Mouse (Mus musculus) cerebellum, postnatal 4 days (tissue): ENCODE results near the gene Il6st.
A peak's percentile ranks its signal among the peaks of the same experiment; 100 is the strongest.

Experiments
- DNase-seq, 2 experiments: peaks; one replicate each; pipeline ENCODE4 v3.0.0; 2022; ENCODE audit warnings: low spot score in 2 of 2, mixed read lengths in 1 of 2

The Il6st gene

DNA sequence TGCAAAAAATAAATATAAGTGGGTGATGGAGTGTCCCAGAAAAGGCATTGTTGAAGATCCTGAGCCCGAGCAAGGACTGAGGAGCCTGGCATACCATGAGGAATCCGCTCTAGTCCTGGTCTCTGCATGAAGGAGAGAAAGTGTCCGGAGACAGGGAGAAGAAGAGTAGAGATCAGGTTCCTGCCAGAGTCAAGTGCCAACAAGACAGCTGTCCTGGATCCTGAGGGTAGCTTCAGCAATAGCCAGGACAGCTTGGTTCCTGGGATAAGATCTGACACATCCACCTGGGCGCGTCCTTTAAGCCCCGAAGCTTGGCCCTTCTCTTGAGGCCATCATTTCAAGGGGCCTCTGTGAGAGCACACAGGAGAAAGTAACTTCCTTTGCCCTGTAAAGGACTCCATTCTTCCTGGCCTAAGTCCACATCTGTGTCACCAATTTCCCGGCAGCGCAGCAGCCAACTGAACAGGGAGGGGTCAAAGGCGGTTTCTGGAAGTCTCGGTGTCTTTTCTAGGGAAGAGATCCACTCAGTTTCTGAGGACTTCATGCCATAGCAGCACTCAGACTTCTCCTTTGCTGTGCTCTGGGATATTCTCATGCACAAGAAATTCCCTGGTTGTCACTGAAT lies 59.6 kb downstream of the Il6st start:
- DNase-seq, result no peak

- DNase-seq, result no peak
These were observed 63.3 kb downstream of the Il6st start for GRCm38 (mm10) chr13:112527186-112527585.

- peak; percentile 42 to 75 for DNase-seq
These were observed 66.0 kb downstream of the Il6st start for GRCm38 (mm10) chr13:112529893-112530292.

DNA sequence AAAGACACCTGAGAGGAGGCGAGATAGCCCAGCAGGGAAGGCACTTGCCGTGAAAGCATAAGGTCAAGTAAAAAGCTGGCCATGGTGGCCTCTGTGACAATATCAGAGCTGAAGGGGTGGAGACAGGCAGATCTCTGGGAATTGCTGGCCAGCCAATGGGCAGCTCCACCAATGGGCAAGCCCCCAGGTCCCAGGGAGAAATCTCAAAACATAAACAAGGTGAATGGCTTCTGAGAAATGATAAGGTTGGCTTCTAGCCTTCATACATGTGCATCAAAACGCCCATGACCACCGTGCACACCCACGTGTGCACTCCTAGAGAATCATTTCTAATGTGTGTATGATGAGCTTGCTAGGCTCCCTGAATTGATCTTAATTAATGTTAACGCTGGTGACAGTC lies 68.4 kb downstream of the Il6st start:
- DNase-seq, result no peak

DNA sequence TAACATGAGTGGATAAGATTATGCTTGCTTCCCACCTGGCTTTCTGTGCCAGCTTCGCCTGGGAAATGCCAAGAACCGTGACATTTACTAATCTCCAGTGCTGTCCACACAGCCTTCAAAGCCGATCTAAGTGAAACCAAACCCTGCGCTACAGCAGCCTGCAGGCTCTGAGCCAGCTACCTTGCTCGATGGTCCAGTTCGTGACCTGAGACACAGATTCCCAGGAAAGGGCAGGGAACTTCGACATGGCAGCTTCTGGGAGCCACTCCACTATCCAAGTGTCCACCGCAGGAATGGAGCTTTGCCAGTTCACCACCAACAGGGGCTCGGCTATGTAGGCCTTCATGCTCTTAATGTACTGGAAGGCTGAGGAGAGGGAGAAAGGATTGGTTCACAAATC lies 69.7 kb downstream of the Il6st start:
- no peak for DNase-seq

DNA sequence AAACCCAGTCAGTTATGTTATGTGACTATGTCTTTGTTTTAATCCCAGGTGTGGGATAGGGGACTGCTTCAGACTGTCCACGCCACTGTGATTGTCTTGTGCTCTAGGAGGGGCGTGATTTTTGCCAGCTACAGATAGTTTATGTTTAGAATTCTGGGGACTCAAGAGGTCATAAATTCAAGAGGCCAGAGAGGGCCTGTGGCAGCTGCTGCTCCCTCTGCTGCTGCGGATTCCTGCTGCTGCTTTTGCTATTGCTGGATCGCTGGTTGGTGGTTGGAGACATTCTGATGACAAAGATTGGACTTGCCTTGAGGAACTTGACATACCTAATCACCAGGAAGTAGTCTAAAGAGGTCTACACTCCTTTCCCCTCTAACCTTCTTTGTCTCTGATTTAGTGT lies 72.7 kb downstream of the Il6st start:
- no peak for DNase-seq

DNA sequence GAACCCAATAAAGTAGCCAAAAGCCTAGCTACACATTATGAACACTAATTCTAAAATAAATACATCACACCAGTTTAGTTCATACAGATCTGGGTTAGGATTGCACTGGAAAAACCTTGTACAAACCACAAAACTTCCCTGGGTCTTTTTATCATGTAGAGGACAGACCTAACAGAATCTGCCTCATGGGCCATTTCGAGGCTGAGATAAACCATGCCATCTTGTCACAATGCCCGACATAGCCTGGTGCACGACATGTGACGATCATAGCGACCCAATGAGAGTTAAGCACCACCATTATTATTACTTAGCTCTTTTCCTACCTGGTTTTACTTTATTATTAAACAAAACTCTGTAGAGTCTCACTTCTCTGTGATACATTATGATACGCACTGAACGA lies 73.2 kb downstream of the Il6st start:
- DNase-seq, result no peak

DNA sequence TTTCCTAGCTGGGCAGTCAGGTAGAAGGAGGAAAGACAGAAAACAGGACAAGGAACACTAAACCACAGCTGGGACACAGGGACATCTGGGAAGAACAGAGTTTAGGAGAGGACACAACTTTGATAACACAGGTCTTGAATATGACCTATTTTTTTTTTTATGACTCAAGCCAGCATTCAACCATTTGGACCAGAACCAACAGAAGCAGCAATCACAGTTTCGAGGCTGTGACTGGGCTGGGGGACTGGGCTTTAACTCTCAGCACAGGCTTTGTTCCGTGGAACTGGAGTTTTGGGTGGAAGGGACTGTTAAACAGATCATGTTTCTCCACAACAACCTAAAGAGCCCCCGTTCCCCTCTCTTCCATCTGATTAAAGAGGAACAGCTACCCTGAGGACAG lies 76.7 kb downstream of the Il6st start:
- no peak for DNase-seq

DNA sequence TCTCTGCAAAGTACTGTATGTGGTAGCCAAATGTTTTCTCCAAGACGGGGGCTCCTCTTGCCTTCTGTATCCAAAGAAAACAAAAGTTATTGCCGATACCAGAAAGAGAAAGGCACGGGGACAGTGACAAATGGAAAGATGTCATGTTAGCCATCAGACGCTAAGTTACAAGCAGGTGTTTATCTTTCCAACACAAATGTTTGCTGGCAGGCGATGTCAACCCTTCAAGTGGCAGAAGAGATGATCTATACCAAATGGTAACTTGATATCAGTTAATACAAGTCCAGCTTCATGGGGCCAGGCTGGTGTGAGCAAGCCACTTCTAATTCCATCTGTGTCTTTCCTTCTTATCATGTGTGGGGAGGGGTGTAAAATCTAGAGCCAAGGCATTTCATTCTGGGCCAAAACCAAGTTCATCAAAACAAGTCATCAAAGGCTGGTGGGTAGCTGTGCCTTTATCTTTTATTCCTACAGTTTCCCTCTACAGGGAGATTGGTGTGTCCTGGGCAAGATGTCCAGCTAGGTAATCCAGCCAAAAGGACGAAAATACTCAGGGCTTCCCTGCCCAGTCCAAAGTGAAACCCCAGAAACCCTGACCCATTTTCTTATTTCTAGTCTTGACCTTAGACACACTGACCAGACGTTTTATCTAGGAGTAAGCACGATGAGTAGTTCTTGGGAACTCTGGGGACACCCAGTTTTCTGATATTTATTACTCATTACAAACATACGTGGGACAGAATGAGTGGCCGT lies 77.5 kb downstream of the Il6st start:
- no peak for DNase-seq

- no peak for DNase-seq
These were observed 88.0 kb downstream of the Il6st start for GRCm38 (mm10) chr13:112551641-112552548.

- DNase-seq, result no peak
These were observed 89.4 kb downstream of the Il6st start for GRCm38 (mm10) chr13:112553304-112553703.

- no peak for DNase-seq
These were observed 92.6 kb downstream of the Il6st start for GRCm38 (mm10) chr13:112556501-112556900.
